Mouse (Mus musculus): Measurements from ENCODE around the gene Grip1.

Grip1 gene

DNA sequence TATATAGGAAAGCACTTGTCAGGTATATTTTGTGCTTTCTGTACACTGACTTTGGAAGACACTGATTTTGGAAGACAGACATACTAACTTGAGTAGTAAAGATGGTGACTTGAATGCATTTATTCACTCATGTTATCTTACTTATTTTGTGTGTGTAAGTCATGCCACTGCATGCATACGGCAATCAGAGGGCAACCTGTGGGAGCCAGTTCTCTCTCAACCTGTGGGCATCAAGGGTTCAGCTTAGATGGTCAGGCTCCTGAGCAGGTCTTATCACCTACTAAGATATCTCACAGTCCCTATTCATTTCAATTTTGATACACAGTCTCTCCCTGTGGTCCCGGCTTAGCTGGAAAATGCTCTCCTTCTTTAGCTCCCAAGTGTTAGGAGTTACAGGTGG, 5.4 kb downstream of the Grip1 start:
- no peak for DNase-seq (ENCODE audit: low read depth, low spot score)

DNA sequence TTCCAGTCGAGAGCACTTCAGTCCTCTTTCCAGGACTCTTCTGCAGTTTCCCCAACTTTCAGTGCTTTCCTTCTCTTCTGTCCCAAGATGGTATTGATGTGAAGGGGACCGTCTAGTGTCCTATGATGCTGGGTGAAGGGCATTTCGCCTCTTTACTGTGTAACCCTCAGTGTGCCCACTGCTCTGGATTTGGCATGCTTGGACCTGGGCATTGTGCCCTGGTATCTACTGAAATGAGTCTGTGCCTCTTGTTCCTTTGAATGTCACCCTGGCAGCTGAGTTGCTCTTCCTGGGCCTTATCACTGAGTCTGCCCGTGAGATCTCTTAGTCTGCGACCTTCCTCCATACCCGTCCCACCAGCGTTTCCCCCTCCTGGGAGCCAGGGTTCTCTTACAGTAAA, 9.7 kb downstream of the Grip1 start:
- no peak for DNase-seq (ENCODE audit: low read depth, low spot score)

DNA sequence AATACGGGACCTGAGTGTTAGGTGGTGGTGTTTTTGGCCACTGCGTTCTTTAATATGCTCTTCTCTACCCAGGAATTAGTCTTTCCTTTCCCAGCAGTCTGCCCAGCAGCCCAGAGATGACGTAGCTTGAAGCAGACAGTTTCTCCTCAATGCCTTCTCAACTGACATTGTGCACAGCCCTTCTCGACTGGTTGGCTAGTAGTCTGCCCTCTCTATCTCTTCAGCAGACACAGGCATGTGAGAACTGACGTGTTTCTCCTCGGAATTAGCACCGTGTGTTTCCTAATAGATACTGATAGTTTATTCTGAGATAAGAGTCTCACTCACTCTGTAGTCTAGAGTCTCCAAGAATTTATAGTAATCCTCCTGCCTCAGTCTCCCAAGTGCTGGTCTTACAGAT, 10.2 kb downstream of the Grip1 start:
- DNase-seq (ENCODE audit: low read depth, low spot score), result no peak

DNA sequence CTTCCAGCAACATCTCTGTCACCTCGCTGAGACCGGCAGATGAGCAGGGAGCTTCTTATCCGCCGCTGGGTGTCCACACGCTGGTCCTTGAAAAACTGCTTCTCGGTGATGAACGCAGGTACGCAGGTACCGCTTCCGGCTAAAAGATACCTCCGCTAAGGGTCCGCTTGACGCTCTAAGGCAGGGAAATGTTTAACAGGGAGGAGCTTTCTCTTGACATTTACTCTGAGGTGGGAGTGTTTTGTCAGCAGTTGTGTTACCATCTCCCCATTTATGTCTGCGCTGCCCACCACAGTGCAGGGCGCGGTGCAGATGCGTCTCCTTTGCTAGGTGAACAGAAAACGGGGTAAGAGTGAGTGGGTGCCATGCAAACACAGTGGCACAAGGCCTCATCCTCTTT, 14.3 kb downstream of the Grip1 start:
- DNase-seq (ENCODE audit: low read depth, low spot score), result no peak

DNA sequence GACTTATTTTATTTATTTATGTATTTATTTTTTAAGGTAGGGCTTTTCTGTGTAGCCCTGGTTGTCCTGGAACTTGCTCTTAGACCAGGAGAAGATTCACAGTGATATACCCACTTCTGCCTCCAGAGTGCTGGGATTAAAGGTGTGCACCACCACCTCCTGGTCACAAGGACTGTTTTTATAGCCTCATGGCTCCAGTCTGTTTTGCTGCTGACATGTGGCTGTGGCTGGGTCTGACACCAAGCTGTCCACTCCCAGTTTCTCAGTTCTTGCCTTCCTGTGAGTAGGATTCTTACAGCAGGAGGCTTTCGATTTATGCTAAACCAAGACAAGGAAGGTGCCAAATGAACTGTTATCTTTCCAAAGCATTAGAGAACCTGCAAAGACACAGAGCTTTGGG, 16.5 kb downstream of the Grip1 start:
- no peak for DNase-seq (ENCODE audit: low read depth, low spot score)

DNA sequence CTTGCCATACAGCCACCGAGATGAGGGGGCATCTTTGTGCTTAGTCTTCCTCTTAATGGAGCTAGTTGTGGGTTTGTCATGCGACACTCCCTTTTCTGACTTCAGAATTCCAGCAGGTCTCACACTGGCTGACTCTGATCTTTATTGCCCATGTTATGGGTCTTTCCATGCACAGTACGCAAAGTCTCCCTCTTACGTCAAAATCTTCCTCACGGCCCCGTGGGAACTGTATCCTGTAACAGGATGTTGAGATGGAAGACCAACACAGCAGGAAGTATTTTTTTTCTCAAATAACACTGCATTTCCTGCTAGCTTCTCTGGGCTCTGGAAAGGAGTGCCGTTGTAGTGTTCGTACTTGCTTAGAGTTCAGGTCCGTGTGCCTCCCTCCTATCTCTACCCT, 21.5 kb downstream of the Grip1 start:
- no peak for DNase-seq (ENCODE audit: low read depth, low spot score)

DNA sequence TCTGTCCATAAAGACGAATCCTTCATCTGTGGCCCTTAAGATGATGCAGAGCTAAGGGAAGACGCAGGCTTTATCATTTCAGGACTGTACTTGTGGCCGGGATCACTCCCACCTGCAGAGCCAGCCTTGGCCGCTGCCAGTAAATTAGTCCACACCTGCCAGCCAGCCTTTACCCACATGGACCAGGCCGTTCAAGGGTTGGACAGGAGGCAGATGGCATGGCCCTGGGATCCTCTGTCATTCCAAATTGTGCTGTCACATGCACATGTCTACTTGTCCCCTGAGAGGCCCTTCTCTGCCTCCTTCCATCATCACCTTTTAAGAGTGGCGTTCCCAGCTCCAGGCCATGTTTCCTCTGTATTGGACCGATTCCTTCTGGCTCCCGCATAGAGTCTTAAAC, 24.0 kb downstream of the Grip1 start:
- DNase-seq (ENCODE audit: low read depth, low spot score), result no peak

DNA sequence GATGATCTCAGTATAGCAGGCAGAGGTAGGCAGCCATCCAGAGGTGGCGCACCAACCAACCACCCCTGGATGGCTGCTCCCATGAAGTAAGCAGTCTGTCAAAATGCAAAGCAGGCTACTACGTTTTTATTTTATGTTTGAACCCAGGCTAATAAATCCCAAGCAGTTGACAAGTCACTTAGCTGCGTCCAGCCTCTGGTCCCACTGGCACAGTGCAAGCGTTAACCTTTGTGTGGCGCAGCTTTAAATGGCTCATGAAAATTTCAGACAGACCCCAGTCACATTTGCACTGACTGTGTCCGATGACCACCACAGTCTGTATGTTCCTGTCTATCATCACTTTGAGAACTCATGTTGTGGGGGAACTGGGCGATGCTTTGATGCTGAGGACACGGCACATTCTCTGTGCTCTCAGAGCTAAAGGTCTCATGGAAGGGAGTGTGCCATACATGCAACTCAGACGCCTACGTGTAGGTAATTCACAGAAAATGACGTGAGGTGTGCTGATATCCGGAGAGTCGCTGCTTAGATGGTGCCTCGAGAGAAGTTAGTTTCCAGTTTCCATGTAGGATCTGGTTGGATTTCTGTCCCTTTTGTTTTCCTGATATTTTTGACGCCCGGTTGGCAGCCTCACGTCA, 29.6 kb downstream of the Grip1 start:
- DNase-seq (ENCODE audit: low read depth, low spot score), result no peak

DNA sequence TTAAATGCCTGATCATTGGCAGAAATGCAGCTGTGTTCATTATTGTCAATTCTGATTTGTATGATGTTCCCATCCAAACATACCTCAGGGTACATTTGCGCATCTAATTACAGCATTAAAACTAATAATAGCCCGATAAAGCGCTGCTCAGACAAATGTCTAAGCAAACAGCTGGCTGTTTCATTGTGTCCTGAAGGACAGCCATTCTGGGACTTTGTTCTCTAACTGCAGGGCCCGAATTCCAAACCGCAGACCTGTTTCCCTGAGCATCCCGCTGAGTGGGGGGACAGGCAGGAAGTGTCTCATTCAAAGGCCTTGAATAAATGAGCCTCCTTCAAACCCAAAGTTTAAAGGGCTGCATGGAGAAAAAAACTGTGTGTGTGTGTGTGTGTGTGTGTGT, 30.1 kb downstream of the Grip1 start:
- no peak for DNase-seq (ENCODE audit: low read depth, low spot score)

DNA sequence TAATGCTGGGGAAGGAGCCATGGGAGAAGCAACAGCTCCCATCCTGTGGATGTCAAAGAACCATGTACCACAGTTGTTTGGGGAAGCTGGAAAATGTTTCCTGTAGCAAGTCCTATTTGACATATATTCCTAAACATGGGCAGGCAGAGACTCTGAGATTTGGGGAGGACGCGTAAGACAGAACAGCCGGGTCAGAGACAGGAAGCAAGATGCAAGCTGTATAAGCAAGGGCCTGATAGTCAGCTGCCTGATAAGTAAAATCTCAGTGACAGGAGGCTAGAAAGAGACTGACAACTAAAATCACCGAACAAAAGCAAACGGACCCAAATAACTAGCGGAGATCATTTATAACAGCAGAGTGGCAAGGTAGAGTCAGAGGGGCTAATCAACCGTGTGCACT, 33.3 kb downstream of the Grip1 start:
- DNase-seq (ENCODE audit: low read depth, low spot score), result no peak

DNA sequence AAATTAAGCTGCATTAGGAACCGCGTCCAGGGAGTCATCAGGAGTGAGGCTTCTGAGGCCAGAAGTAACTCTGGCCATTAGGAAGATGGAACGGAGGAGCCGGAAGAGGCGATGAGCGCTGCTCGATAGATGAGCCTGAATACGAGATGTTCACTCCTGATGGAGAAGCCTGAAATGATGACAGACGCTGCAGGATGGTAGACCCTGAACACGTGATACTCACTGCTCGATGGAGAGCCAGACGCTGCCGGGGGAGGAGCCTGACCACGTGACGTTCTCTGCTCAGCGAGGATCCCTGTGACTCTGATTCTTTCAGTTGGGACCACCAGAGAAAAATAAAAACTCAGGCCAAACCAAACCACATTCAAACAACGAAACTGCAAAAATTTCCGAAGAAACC, 37.2 kb downstream of the Grip1 start:
- DNase-seq (ENCODE audit: low read depth, low spot score), result no peak

DNA sequence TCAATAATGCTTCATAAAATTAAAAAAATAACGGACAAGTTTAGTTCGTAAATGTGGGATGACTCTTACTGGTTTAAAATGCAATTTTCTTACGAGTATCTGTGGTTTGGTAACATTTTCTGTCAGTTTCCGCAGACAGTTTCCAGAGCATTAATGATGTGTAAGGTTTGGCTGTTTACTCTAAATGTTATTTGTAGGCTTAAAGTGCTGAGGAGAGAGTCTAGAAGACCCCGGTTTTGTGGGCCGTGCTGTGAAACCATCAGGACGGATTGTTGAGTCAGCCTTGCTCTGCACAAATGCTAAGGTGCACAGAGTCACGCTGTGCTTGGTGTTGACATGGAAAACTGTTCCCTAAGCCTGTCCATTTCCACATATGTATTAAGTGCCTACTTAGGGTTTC, 41.7 kb downstream of the Grip1 start:
- no peak for DNase-seq (ENCODE audit: low read depth, low spot score)

DNA sequence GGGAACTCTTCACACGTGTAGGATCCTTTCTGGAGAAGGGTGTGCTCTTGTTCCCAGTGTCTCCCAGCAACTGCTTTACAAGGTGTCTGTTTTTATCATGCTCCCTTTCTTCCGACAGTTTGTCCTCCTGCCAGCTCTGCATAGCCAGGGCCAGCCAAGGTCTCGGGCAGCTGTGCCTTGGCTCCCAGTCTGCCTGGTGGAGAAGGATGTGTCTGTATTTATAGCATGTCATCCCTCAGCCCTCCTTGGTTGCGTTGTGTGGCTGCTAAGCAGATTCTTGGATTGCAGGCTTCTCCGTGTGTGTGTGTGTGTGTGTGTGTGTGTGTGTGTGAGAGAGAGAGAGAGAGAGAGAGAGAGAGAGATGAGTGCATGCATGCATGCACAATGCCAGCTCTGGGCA, 42.6 kb downstream of the Grip1 start:
- DNase-seq (ENCODE audit: low read depth, low spot score), result no peak

DNA sequence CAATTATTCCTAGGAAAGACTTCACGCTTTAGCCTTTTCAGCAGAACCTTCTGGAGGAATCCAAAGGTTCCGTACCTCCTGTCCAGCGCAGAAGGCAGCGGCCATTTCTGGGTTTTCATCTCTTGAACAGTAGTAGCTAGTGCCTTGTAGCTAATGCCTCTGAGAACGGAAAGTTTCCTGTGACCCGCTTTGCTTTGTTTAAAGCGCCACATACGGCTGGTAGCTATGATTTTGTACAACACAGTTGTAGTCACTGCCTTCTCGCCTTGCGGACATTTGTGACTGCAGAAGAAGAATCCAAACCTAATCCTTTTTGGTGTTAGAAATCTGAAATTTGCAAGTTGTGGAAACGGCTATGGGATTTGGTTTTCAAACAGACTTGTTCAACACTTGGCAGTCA, 68.1 kb downstream of the Grip1 start:
- no peak for DNase-seq (ENCODE audit: low read depth, low spot score)

DNA sequence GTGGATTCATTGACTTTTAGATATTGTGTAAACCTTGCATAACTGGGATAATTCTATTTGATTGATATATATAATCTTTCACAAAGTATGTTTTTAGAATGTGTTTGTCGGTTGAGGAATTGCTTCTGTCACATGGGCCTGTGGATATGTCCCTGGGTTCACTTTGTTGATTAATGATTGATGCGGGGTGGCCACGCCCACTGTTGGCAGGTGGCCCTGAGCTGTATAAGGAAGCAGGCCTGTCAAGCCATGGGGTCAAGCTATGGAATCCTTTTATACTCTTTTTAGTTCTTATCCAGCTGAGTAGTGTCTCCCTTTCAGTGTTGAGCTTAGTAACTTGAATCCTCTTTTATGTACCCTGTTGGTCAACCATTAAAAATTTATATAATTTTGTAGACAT, 72.1 kb downstream of the Grip1 start:
- no peak for DNase-seq (ENCODE audit: low read depth, low spot score)

DNA sequence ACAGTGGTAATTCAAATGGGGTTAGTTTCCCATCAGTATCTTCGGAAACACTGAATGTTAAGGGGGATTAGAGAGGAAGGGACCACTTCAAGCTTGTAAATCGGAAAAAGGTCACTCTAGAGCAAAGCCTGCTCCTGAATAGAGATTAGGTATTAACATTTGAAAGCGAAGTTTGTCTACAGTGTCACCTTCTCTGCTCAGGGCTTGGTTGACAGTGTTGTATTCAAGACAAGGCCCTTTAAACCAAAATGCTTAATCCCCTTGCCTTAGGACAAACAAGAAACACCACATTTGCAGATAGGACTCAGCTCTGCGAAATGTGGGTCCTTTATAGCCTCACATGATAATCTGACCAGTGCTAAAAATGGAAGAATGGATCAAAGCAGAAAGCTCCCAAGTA, 81.2 kb downstream of the Grip1 start:
- DNase-seq (ENCODE audit: low read depth, low spot score), result no peak

DNA sequence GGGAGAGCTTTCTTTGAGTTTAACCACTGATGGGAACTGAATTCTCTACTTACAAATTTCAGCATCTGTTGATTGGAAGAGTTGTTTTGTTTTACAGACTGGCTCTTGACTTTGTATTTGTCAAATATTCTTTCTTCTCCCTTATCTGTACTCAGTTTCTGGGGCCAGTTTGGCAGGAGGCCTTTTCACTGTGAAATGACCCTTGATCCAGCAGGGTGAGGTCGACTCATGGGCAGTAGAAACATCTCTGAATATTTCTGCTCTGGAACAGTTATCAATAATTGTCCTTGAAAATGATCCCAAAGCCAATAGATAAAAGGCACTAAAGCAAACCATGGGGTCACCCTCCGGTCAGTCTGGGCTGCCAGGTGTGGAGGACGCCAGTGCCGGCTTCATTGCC, 88.0 kb downstream of the Grip1 start:
- DNase-seq (ENCODE audit: low read depth, low spot score), result no peak

DNA sequence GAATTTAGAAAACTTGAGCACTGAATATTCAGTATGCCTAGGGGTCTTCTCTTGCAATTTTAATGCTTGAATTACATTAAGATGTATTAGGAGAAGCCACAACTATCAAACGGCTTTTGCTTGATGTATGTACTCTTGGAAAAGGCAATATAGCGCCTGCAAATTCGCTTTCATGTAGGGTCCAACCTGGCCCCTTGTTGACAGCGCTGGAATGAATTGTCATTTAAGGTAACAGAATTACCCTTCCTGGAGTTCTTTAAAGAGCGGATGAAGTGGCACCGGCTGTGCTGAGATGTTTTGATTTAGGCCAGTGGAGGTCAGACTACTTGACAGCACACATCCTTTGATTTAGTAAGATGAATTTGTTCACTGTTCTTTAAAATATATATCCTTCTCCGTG, 90.1 kb downstream of the Grip1 start:
- DNase-seq (ENCODE audit: low read depth, low spot score), result no peak

DNA sequence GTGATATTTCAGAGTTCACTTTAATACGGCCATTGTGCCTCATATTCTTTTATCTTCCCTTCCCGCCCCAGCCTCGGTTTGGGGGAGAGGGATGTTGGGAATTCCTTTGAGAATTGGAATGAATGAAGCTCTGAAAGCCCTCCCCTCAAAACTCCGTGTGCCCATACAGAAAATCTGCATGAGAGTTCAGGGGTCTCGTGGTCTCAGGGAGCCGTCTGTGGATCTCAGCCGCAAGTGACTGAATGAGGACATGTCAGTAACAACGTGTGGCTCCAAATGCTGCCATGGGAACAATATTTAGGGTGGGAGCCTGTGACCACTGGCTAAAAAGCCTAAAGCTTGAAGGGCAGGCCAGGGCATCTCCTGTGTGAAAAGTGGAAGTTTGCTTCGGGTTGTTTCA, 91.1 kb downstream of the Grip1 start:
- no peak for DNase-seq (ENCODE audit: low read depth, low spot score)

DNA sequence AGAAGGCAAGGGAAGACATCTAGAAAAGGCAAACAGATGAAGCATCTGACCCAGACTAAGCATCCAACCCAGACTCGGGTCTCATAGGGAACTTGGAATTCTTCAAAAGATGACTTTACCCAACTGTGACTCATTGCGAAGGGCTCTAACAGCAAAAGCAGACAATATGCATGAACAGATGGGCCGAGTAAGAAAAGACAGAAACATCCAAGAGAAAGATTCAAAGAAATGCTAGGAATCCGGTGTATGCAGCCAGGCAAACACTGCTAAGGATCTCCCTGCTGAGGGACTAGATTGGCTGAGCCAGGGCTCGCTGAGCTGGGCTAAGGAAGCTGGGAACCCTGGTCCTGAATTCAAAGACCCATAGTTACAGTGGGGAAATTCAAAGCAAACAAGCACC, 94.2 kb downstream of the Grip1 start:
- no peak for DNase-seq (ENCODE audit: low read depth, low spot score)

DNA sequence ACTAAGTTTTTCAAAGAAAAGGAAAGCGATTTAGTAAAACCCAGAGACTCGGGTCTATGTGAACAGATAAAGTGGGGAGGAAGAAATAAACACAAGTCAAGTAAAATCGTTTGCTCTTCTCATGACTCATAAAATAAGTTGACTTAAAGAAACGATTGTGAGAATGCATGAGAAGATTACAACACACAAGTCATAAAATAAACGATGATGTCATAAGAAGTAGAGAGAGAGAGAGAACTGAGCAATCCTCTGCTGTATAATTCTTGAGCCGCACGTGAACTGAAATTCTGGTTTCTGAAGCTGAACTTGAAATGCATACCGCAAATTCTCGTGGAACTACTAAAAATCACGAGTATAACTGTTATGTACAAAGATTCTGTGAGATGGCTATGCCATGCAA, 95.1 kb downstream of the Grip1 start:
- DNase-seq (ENCODE audit: low read depth, low spot score), result no peak

DNA sequence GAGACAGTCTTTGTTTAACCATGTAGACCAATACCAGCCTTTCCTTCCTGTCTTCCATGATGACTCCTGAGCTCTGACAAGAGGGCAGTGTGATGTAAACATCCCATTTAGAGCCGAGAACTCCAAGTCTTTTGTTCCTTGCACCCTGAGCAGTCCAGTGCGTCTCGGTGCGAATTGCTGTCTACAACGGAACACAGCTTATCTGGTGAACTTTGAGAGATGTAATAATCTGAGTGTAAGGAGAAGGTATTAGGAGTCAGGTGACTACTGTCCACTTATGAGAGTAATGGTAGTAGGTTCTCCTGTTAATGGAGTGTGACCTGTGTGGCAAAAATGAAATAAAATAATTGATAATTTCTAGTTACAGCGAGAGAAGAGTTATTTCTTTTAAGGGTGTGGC, 97.0 kb downstream of the Grip1 start:
- DNase-seq (ENCODE audit: low read depth, low spot score), result no peak

DNA sequence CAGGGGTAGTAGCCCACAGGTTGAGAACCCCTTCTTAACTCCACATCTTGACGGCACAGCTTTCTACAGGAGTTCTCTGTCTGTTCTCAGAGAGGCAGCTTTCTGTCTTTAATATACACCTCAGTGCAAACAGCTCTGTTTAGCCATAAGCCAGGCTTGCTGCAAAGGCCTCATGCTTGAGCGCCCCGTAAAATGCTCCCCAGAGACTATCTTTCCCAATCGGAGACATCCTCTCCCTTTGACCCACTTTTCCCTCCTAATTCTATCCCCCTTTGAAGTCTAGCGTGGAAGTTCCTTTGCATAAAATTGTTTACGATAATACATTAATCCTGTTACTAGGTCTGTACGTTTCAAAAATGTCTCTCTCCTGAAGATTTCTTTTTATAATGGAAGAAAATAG, 102.7 kb downstream of the Grip1 start:
- no peak for DNase-seq (ENCODE audit: low read depth, low spot score)

DNA sequence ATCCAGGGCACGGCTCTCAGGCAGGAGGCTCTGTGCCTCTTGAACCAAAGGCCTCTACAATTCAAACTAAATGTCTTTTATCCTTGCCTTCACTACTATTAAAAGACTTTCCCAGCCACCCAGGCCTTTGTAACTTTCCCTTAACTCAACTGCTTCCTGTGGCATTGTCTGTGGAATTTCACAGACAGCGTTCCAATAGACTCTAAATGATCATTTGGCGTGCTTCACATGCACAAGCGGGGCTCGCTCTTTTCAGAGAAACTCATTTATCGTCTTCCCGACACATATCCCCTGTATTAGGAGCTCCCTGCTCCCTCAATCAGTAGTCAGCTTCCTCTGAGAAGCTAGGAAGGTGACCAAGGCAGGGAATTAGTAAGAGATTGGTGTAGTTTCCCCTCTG, 104.8 kb downstream of the Grip1 start:
- DNase-seq (ENCODE audit: low read depth, low spot score), result no peak

DNA sequence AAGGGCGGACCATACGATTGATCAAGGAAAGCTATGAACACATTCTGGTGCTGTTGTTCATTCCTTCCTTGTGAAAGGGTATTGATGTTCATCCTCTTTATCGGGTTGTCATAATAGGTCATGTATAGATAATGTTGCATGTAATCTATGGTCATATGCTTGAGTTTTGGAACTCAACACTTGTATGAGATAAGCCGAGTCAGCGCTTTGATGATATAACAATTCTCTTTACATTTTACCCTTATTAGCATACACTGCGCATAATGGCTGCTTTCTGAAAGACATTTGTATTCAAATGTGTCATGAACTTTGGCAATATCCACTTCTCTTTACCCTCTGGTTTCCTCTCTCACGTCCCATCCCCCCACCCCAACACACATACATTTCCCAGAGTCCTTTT, 111.2 kb downstream of the Grip1 start:
- no peak for DNase-seq (ENCODE audit: low read depth, low spot score)

All from CD4-positive helper T cell, adult 2 months (primary cell).